Mouse (Mus musculus): ENCODE results near the gene Papss2. TPM values are rescaled to one million over a fixed set of nuclear protein-coding genes. Genes with fewer than 3 reads are reported as not detected.
A peak's percentile ranks its signal among the peaks of the same experiment; 100 is the strongest.

Gene Papss2
- polyA plus RNA-seq, 1 experiment from 2014 or later: 9.4 TPM

- no peaks in the 10 kb centered on the region for H3K9me3 ChIP-seq
- no peaks in the 10 kb centered on the region for H3K27me3 ChIP-seq
- no peak overlapping the region for H3K27ac ChIP-seq
- ATAC-seq (ENCODE audit: insufficient number of reproducible peaks, insufficient read depth, low FRiP score, low TSS enrichment): no peak
- no peak overlapping the region for H3K4me2 ChIP-seq (replicated peaks)
- no peaks in the 10 kb centered on the region for H3K4me1 ChIP-seq
- H3K36me3 ChIP-seq: no peaks in the 10 kb centered on the region
- no peak overlapping the region for H3K4me3 ChIP-seq
- H3K9ac ChIP-seq: no peak overlapping the region
- 83% methylated on average over 5 of the region's 5 CpGs for WGBS
Measured at GRCm38 (mm10) chr19:32569725-32570124, 25.9 kb upstream of the Papss2 start.

- WGBS: 55% methylated on average over 2 of the region's 2 CpGs
- Histone ChIP-seq H3K4me1 (no peaks in the 10 kb centered on the region), H3K4me3 (no peak overlapping the region), H3K36me3 (no peaks in the 10 kb centered on the region), H3K4me2 (replicated peaks) (no peak overlapping the region), H3K9me3 (no peaks in the 10 kb centered on the region), H3K27me3 (no peaks in the 10 kb centered on the region), H3K27ac (no peak overlapping the region), H3K9ac (no peak overlapping the region)
- ATAC-seq (ENCODE audit: insufficient number of reproducible peaks, insufficient read depth, low FRiP score, low TSS enrichment): no peak
Measured at GRCm38 (mm10) chr19:32572191-32572590, 23.4 kb upstream of the Papss2 start.

GRCm38 (mm10) chr19:32573259-32573658 lies 22.3 kb upstream of the Papss2 start:
- Histone ChIP-seq H3K27ac (no peak overlapping the region), H3K4me1 (0 out of 2 replicates have a peak, but pooled peaks cover 3% of the 10 kb centered on the region), H3K27me3 (no peaks in the 10 kb centered on the region), H3K9me3 (no peaks in the 10 kb centered on the region), H3K4me3 (no peak overlapping the region), H3K36me3 (no peaks in the 10 kb centered on the region), H3K4me2 (replicated peaks) (no peak overlapping the region), H3K9ac (no peak overlapping the region)
- no peak for ATAC-seq (ENCODE audit: insufficient number of reproducible peaks, insufficient read depth, low FRiP score, low TSS enrichment)
- WGBS: 89% methylated on average over 6 of the region's 6 CpGs

GRCm38 (mm10) chr19:32574846-32575245 lies 20.7 kb upstream of the Papss2 start:
- H3K9ac ChIP-seq: no peak overlapping the region
- no peak overlapping the region for H3K27ac ChIP-seq
- H3K4me2 ChIP-seq (replicated peaks): no peak overlapping the region
- no peaks in the 10 kb centered on the region for H3K36me3 ChIP-seq
- H3K27me3 ChIP-seq: no peaks in the 10 kb centered on the region
- no peak for ATAC-seq (ENCODE audit: insufficient number of reproducible peaks, insufficient read depth, low FRiP score, low TSS enrichment)
- no peaks in the 10 kb centered on the region for H3K9me3 ChIP-seq
- WGBS: 79% methylated on average over 3 of the region's 3 CpGs
- no peak overlapping the region for H3K4me3 ChIP-seq
- 0 out of 2 replicates have a peak, but pooled peaks cover 3% of the 10 kb centered on the region for H3K4me1 ChIP-seq

- Histone ChIP-seq H3K27ac (no peak overlapping the region), H3K9me3 (no peaks in the 10 kb centered on the region), H3K4me1 (0 out of 2 replicates have a peak, but pooled peaks cover 3% of the 10 kb centered on the region), H3K36me3 (no peaks in the 10 kb centered on the region), H3K9ac (no peak overlapping the region), H3K4me2 (replicated peaks) (no peak overlapping the region), H3K4me3 (no peak overlapping the region), H3K27me3 (no peaks in the 10 kb centered on the region)
- no peak for ATAC-seq (ENCODE audit: insufficient number of reproducible peaks, insufficient read depth, low FRiP score, low TSS enrichment)
- 16% methylated on average over 1 of the region's 1 CpGs for WGBS
Measured at GRCm38 (mm10) chr19:32577749-32578148, 17.8 kb upstream of the Papss2 start.

GRCm38 (mm10) chr19:32583091-32583766 lies 12.4 kb upstream of the Papss2 start:
- H3K4me3 ChIP-seq: no peak overlapping the region
- H3K27me3 ChIP-seq: no peaks in the 10 kb centered on the region
- no peak overlapping the region for H3K9ac ChIP-seq
- 89% methylated on average over 4 of the region's 4 CpGs for WGBS
- no peaks in the 10 kb centered on the region for H3K36me3 ChIP-seq
- H3K4me1 ChIP-seq: no peaks in the 10 kb centered on the region
- ATAC-seq (ENCODE audit: insufficient number of reproducible peaks, insufficient read depth, low FRiP score, low TSS enrichment): no peak
- no peak overlapping the region for H3K27ac ChIP-seq
- H3K4me2 ChIP-seq (replicated peaks): no peak overlapping the region
- no peaks in the 10 kb centered on the region for H3K9me3 ChIP-seq

GRCm38 (mm10) chr19:32587727-32588126 lies 7.9 kb upstream of the Papss2 start:
- no peaks in the 10 kb centered on the region for H3K36me3 ChIP-seq

GRCm38 (mm10) chr19:32592749-32593148 lies 2.8 kb upstream of the Papss2 start:
- H3K4me2 ChIP-seq (replicated peaks): no peak overlapping the region
- H3K4me3 ChIP-seq: no peak overlapping the region
- no peaks in the 10 kb centered on the region for H3K9me3 ChIP-seq
- peaks cover 24% of the 10 kb centered on the region; the same call in 1 of the 2 replicates for H3K27me3 ChIP-seq
- H3K27ac ChIP-seq: no peak overlapping the region
- no peak for ATAC-seq (ENCODE audit: insufficient number of reproducible peaks, insufficient read depth, low FRiP score, low TSS enrichment)
- WGBS: 82% methylated on average over 7 of the region's 7 CpGs
- H3K9ac ChIP-seq: no peak overlapping the region
- no peaks in the 10 kb centered on the region for H3K36me3 ChIP-seq
- no peaks in the 10 kb centered on the region for H3K4me1 ChIP-seq

More at GRCm38 (mm10) chr19:32587727-32588126, 7.9 kb upstream of the Papss2 start:
- Histone ChIP-seq H3K4me2 (replicated peaks) (no peak overlapping the region), H3K4me1 (no peaks in the 10 kb centered on the region), H3K27ac (no peak overlapping the region), H3K4me3 (no peak overlapping the region), H3K9ac (no peak overlapping the region), H3K27me3 (no peaks in the 10 kb centered on the region), H3K9me3 (no peaks in the 10 kb centered on the region)
- 53% methylated on average over 6 of the region's 6 CpGs for WGBS
- ATAC-seq (ENCODE audit: insufficient number of reproducible peaks, insufficient read depth, low FRiP score, low TSS enrichment): no peak

- 73% methylated on average over 5 of the region's 5 CpGs for WGBS
- peaks cover 26% of the 10 kb centered on the region; the same call in 1 of the 2 replicates for H3K27me3 ChIP-seq
- ATAC-seq (ENCODE audit: insufficient number of reproducible peaks, insufficient read depth, low FRiP score, low TSS enrichment): no peak
Measured at GRCm38 (mm10) chr19:32593870-32594269, 1.7 kb upstream of the Papss2 start.

GRCm38 (mm10) chr19:32595131-32595505 lies 472 bp upstream of the Papss2 start:
- H3K4me3 ChIP-seq: peak overlapping the region; percentile 62
- peak overlapping the region; percentile 79 for H3K4me2 ChIP-seq (replicated peaks)
- WGBS: 22% methylated on average over 8 of the region's 8 CpGs
- no peaks in the 10 kb centered on the region for H3K9me3 ChIP-seq
- peaks cover 26% of the 10 kb centered on the region; the same call in 1 of the 2 replicates for H3K27me3 ChIP-seq
- no peaks in the 10 kb centered on the region for H3K36me3 ChIP-seq
- H3K27ac ChIP-seq: no peak overlapping the region
- H3K9ac ChIP-seq: peak overlapping the region; percentile 60
- no peak for ATAC-seq (ENCODE audit: insufficient number of reproducible peaks, insufficient read depth, low FRiP score, low TSS enrichment)
- no peaks in the 10 kb centered on the region for H3K4me1 ChIP-seq

More at GRCm38 (mm10) chr19:32593870-32594269, 1.7 kb upstream of the Papss2 start:
- H3K4me2 ChIP-seq (replicated peaks): no peak overlapping the region
- H3K9me3 ChIP-seq: no peaks in the 10 kb centered on the region
- no peak overlapping the region for H3K27ac ChIP-seq
- H3K9ac ChIP-seq: no peak overlapping the region
- H3K4me1 ChIP-seq: no peaks in the 10 kb centered on the region
- H3K4me3 ChIP-seq: no peak overlapping the region
- H3K36me3 ChIP-seq: no peaks in the 10 kb centered on the region

- no peak for ATAC-seq (ENCODE audit: insufficient number of reproducible peaks, insufficient read depth, low FRiP score, low TSS enrichment)
- H3K27ac ChIP-seq: no peak overlapping the region
Measured at GRCm38 (mm10) chr19:32599006-32599405, 3.4 kb downstream of the Papss2 start.

GRCm38 (mm10) chr19:32599436-32599835 lies 3.8 kb downstream of the Papss2 start:
- 64% methylated on average over 5 of the region's 5 CpGs for WGBS
- H3K4me2 ChIP-seq (replicated peaks): no peak overlapping the region
- H3K9me3 ChIP-seq: no peaks in the 10 kb centered on the region
- no peaks in the 10 kb centered on the region for H3K36me3 ChIP-seq
- peaks cover 23% of the 10 kb centered on the region; the same call in 1 of the 2 replicates for H3K27me3 ChIP-seq
- no peak overlapping the region for H3K9ac ChIP-seq
- no peak overlapping the region for H3K27ac ChIP-seq
- no peak overlapping the region for H3K4me3 ChIP-seq
- no peak for ATAC-seq (ENCODE audit: insufficient number of reproducible peaks, insufficient read depth, low FRiP score, low TSS enrichment)
- peaks cover 2% of the 10 kb centered on the region; the same call in 1 of the 2 replicates for H3K4me1 ChIP-seq

More at GRCm38 (mm10) chr19:32599006-32599405, 3.4 kb downstream of the Papss2 start:
- H3K9ac ChIP-seq: no peak overlapping the region
- H3K4me1 ChIP-seq: peaks cover 2% of the 10 kb centered on the region; the same call in 1 of the 2 replicates
- no peaks in the 10 kb centered on the region for H3K9me3 ChIP-seq
- H3K27me3 ChIP-seq: peaks cover 26% of the 10 kb centered on the region; the same call in 1 of the 2 replicates
- no peaks in the 10 kb centered on the region for H3K36me3 ChIP-seq
- WGBS: 69% methylated on average over 7 of the region's 7 CpGs
- no peak overlapping the region for H3K4me2 ChIP-seq (replicated peaks)
- H3K4me3 ChIP-seq: no peak overlapping the region
